Mouse (Mus musculus) small intestine, adult 2 months (tissue): Measurements from ENCODE around the gene Olfr689. TPM values are rescaled to one million over a fixed set of nuclear protein-coding genes. Genes with fewer than 3 reads are reported as not detected.

Experiments used
- H3K27ac ChIP-seq: fragments of 200-500 bp; 2 replicates; pipeline ENCODE4 v1.5.1; 2012; ENCODE audit warnings: low read depth, low read length, control low read depth, inconsistent platforms; ENCODE audit not compliant: insufficient read depth
- H3K27me3 ChIP-seq: fragments of 200-500 bp; 2 replicates; pipeline ENCODE4 v1.6.1; 2012; ENCODE audit warnings: mild to moderate bottlenecking, moderate library complexity, low read length, inconsistent platforms; ENCODE audit not compliant: control insufficient read depth, insufficient read depth
- H3K36me3 ChIP-seq: fragments of 200-500 bp; 2 replicates; pipeline ENCODE4 v1.6.1; 2012; ENCODE audit warnings: mild to moderate bottlenecking, low read length, control low read depth, inconsistent platforms; ENCODE audit not compliant: control insufficient read depth, insufficient read depth
- H3K4me1 ChIP-seq: fragments of 200-500 bp; 2 replicates; pipeline ENCODE4 v1.6.1; 2012; ENCODE audit warnings: low read length, inconsistent platforms, mixed read lengths; ENCODE audit not compliant: control insufficient read depth, insufficient read depth, insufficient read length
- H3K4me3 ChIP-seq: fragments of 200-500 bp; 2 replicates; pipeline ENCODE4 v1.5.1; 2012; ENCODE audit warnings: low read depth, mild to moderate bottlenecking, control low read depth, inconsistent platforms, low read length, moderate library complexity
- CTCF ChIP-seq: fragments of 200-500 bp; IDR thresholded peaks from 2 replicates; pipeline ENCODE4 v1.5.1; 2012; ENCODE audit warnings: low read depth, mild to moderate bottlenecking, control low read depth, inconsistent platforms, low read length, moderate library complexity, mixed read lengths; ENCODE audit not compliant: insufficient replicate concordance, insufficient read length; ENCODE audit errors: extremely low read depth
- POLR2A ChIP-seq: fragments of 200-500 bp; IDR thresholded peaks from 2 replicates; pipeline ENCODE4 v1.6.1; 2012; ENCODE audit warnings: low read depth, mild to moderate bottlenecking, control low read depth, inconsistent platforms, low read length, moderate library complexity
- WGBS: fragments of 180-500 bp; shearing (Covaris S2); methylation state at CpG from one replicate; pipeline ENCODE4 v1.1.7; 2018; 5-methylcytosine and 5-hydroxymethylcytosine counted together
- polyA plus RNA-seq: library from polyadenylated mRNA; depleted of rRNA; stranded (reverse); fragments of >200 nt; gene quantifications from 2 replicates; pipeline ENCODE4 v1.2.3, GENCODE M21; 2012; rRNA removed

Olfr689 gene
- polyA plus RNA-seq, 1 experiment: not detected

DNA sequence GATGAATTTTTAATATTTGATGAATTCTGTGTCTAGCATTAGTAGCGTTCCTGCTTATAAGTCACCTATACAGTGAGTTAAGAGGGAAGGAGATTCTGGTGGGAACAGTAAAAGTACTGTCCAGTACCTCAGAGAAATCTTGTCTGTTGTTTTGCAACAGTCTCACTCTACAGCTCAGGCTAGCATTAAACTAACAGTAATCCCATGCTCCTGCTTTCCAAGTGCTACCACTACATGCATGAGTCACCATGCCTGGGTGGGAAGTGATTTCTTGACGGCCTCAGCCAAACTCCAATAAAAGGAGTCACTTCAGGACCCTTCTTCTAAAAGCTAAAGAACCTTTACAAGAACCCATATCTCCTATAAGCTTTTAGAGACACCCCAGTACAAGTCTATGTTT lies 50.7 kb downstream of the Olfr689 start:
- no peak overlapping the region for H3K27ac ChIP-seq
- H3K27me3 ChIP-seq: no peaks in the 10 kb centered on the region
- no peaks in the 10 kb centered on the region for H3K4me1 ChIP-seq
- no peak overlapping the region for H3K4me3 ChIP-seq
- H3K36me3 ChIP-seq: no peaks in the 10 kb centered on the region
- WGBS: 82% methylated on average over 2 of the region's 2 CpGs
- no peak for TF ChIP-seq CTCF
- no peak for TF ChIP-seq POLR2A

DNA sequence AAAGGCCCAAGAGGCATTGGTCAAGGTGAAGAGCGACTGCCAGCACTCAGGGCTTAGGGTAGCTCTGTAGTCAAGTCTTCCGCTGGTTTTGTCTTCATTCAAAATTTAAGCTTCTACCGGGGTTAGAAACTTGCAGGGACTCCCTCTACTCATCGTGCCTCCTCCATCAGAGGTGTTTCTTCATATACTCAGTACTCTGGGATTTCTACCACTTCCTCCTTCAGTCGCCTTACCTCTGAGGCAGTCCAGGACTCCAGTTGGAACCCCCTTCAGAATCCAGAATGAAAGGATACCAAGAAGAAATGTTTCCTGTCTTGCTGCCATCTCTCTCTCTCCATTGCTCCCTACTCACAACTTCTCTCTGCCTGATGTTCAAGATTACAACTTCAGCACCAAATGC lies 56.3 kb downstream of the Olfr689 start:
- Histone ChIP-seq H3K4me3 (no peak overlapping the region), H3K36me3 (peaks cover 4% of the 10 kb centered on the region), H3K4me1 (no peaks in the 10 kb centered on the region), H3K27ac (no peak overlapping the region), H3K27me3 (no peaks in the 10 kb centered on the region)
- WGBS: 86% methylated on average over 5 of the region's 5 CpGs
- TF ChIP-seq POLR2A (no peak), CTCF (no peak)

DNA sequence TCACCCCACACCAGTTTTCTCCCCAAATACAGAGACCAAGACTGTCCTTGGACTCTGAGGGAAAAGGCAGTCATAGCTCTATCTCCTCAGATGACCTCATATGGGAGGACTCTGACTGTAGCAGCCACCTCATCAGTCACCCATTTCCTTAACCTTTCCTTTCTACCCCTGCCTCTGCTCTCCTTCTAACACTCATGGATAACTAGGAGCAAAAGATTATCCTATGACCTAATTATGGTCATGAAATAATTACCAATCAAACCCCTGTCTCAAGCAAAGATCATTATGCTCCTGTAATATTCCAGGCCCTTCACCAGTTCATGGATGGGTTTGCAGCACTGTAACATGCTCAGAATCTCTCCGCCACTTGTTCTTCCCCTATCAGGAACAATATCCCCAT lies 57.0 kb downstream of the Olfr689 start, which contains the start of gene Olfr692:
Gene Olfr692, plus strand, starts transcription at position 301 of the 400 bp plus-strand sequence.
- no peak within 1 kb of the TSS for H3K4me3 ChIP-seq
- 97% methylated on average over 1 of the region's 1 CpGs for WGBS
- no peak within 1 kb of the TSS for H3K27ac ChIP-seq
- TF ChIP-seq CTCF: no peak
- TF ChIP-seq POLR2A: no peak
- H3K4me1 ChIP-seq: no peaks in the 10 kb centered on the region
- peaks cover 4% of the 10 kb centered on the region for H3K36me3 ChIP-seq
- no peaks in the 10 kb centered on the region for H3K27me3 ChIP-seq

DNA sequence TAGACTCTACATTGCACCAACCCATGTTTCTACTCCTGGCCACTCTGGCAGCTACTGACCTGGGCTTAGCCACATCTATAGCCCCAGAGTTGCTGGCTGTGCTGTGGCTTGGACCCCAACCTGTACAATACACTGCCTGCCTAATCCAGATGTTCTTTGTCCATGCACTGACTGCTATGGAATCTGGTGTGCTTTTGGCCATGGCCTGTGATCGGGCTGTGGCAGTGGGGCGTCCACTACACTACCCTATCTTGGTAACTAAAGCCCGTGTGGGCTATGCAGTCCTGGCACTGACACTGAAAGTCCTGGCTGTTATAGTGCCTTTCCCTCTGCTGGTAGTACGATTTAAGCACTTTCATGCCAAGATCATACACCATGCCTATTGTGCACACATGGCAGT lies 57.6 kb downstream of the Olfr689 start:
- 91% methylated on average over 4 of the region's 4 CpGs for WGBS
- no peak for TF ChIP-seq POLR2A
- no peak for TF ChIP-seq CTCF

More for the DNA sequence above, 57.6 kb downstream of the Olfr689 start:
- no peak overlapping the region for H3K4me3 ChIP-seq
- H3K4me1 ChIP-seq: no peaks in the 10 kb centered on the region; the same call in 1 of the 2 replicates
- no peaks in the 10 kb centered on the region for H3K27me3 ChIP-seq
- no peak overlapping the region for H3K27ac ChIP-seq
- peaks cover 4% of the 10 kb centered on the region for H3K36me3 ChIP-seq

Other genes with a start within 250 kb of the Olfr689 start
- not detected in 2 replicates for gene Olfr678, start 246.7 kb upstream of the Olfr689 start, polyA plus RNA-seq
- gene Olfr679, start 230.0 kb upstream of the Olfr689 start, polyA plus RNA-seq: not detected in 2 replicates
- not detected in 2 replicates for gene Olfr680-ps1, start 218.3 kb upstream of the Olfr689 start, polyA plus RNA-seq
- not detected in 2 replicates for gene Olfr681, start 194.3 kb upstream of the Olfr689 start, polyA plus RNA-seq
- not detected in 2 replicates for gene Olfr683, start 164.2 kb upstream of the Olfr689 start, polyA plus RNA-seq
- not detected in 2 replicates for gene Olfr684, start 147.5 kb upstream of the Olfr689 start, polyA plus RNA-seq
- gene Olfr685, start 125.2 kb upstream of the Olfr689 start, polyA plus RNA-seq: not detected in 2 replicates
- gene Olfr686, start 103.7 kb upstream of the Olfr689 start, polyA plus RNA-seq: not detected in 2 replicates
- not detected in 2 replicates for gene Olfr688, start 23.1 kb upstream of the Olfr689 start, polyA plus RNA-seq
- not detected in 2 replicates for gene Olfr690, start 22.9 kb downstream of the Olfr689 start, polyA plus RNA-seq
- gene Olfr691, start 31.1 kb downstream of the Olfr689 start, polyA plus RNA-seq: not detected in 2 replicates
- gene Olfr692, start 57.1 kb downstream of the Olfr689 start, polyA plus RNA-seq: not detected in 2 replicates
- gene Gm5901, start 63.9 kb downstream of the Olfr689 start, polyA plus RNA-seq: not detected in 2 replicates
- 48.0 and 102 TPM in 2 replicates for gene Fam160a2, start 88.9 kb downstream of the Olfr689 start, polyA plus RNA-seq
- 0.10 TPM in 1 of 2 replicates, not detected in the other for gene Cnga4, start 93.4 kb downstream of the Olfr689 start, polyA plus RNA-seq
- gene Cckbr, start 114.6 kb downstream of the Olfr689 start, polyA plus RNA-seq: 0.04 and 0.34 TPM in 2 replicates
- gene Cavin3, start 171.1 kb downstream of the Olfr689 start, polyA plus RNA-seq: 37.1 and 41.6 TPM in 2 replicates
- gene Smpd1, start 243.2 kb downstream of the Olfr689 start, polyA plus RNA-seq: 10.2 and 11.7 TPM in 2 replicates